Mouse (Mus musculus): ENCODE data around the gene Fam189a1. TPM values are rescaled to one million over a fixed set of nuclear protein-coding genes. Genes with fewer than 3 reads are reported as not detected.

Gene Fam189a1
- polyA plus RNA-seq, 1 experiment from 2014 or later = 5.7 TPM

DNA sequence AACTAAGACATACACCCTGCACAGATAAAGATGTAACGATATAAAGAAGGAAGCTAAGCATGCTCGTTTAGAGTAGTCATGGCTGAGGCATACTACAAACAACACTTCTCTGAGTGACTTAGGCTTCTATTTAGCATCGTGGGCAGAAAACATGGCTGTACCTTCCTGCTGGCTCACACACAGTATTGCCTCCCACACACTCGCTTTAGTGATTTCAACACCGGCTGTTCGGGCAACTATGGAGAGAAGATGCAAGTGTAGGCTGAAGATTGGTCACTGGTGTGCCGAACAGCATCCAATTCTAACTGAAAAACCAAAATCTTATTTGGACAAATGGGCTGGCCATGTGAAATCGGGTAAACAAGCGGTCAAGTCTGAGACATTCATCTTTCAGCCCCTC is 44.7 kb downstream of the Fam189a1 start:
- Histone ChIP-seq H3K4me1 (replicated peaks; ENCODE audit: control insufficient read depth, insufficient read depth, low read length) (no peaks in the 10 kb centered on the region), H3K9ac (replicated peaks; ENCODE audit: low read depth, low read length) (no peak overlapping the region), H3K27ac (ENCODE audit: low read length) (no peak overlapping the region), H3K36me3 (ENCODE audit: control insufficient read depth, insufficient read depth) (no peaks in the 10 kb centered on the region), H3K27me3 (replicated peaks; ENCODE audit: control insufficient read depth, insufficient read depth, low read length) (no peaks in the 10 kb centered on the region), H3K4me3 (replicated peaks; ENCODE audit: low read length) (no peak overlapping the region), H3K9me3 (ENCODE audit: control insufficient read depth, low read length) (no peaks in the 10 kb centered on the region), H3K4me2 (ENCODE audit: low read length) (no peak overlapping the region)
- ATAC-seq = no peak
- WGBS = 88% methylated on average over 9 of the region's 9 CpGs

DNA sequence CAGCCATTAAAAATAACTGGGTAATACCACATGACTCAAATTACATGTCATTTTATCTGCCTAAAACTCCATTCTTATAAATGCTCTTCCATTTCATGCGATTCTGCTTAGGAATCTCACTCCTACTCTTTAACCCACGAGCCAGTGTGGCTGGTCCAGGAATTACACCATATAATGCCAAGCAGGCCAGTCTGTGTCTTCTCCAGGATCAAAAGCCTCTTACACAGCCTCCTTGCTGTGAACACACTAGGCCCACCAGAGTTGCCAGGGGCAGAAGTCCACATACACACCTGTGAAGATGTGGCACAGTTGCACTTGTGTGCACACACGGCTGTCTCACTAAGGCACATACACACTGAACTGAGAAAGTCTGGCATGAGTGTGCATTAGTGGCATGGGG is 50.8 kb downstream of the Fam189a1 start:
- no peak overlapping the region for H3K4me2 ChIP-seq (ENCODE audit: low read length)
- no peak overlapping the region for H3K9ac ChIP-seq (replicated peaks; ENCODE audit: low read depth, low read length)
- no peaks in the 10 kb centered on the region for H3K9me3 ChIP-seq (ENCODE audit: control insufficient read depth, low read length)
- H3K27ac ChIP-seq (ENCODE audit: low read length) = no peak overlapping the region
- no peak overlapping the region for H3K4me3 ChIP-seq (replicated peaks; ENCODE audit: low read length)
- WGBS = 79% methylated on average over 3 of the region's 3 CpGs
- 0 out of 2 replicates have a peak, but pooled peaks have one; percentile 12 for ATAC-seq
- H3K27me3 ChIP-seq (replicated peaks; ENCODE audit: control insufficient read depth, insufficient read depth, low read length) = no peaks in the 10 kb centered on the region
- peaks cover 4% of the 10 kb centered on the region for H3K4me1 ChIP-seq (replicated peaks; ENCODE audit: control insufficient read depth, insufficient read depth, low read length)
- no peaks in the 10 kb centered on the region for H3K36me3 ChIP-seq (ENCODE audit: control insufficient read depth, insufficient read depth)

DNA sequence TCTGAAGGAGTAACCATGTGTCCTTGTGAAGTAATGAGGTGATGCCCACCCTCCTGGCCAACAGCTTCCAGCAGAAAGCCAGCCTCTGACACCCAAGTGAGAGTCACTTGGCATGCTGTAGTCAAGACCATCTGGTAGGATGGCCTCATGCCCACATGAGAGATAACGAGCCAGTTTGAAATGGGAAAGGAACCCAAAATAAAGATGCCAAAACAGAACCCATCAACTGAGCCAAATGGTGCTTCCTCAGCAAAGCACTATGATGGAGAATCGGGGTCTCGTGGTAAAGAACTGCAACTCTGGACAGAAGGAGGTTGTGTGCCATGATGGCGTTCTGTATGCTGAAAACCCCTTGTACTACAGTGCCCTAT is 51.3 kb downstream of the Fam189a1 start:
- H3K27ac ChIP-seq (ENCODE audit: low read length) = no peak overlapping the region; the same call in 1 of the 2 replicates
- WGBS = 60% methylated on average over 4 of the region's 4 CpGs

DNA sequence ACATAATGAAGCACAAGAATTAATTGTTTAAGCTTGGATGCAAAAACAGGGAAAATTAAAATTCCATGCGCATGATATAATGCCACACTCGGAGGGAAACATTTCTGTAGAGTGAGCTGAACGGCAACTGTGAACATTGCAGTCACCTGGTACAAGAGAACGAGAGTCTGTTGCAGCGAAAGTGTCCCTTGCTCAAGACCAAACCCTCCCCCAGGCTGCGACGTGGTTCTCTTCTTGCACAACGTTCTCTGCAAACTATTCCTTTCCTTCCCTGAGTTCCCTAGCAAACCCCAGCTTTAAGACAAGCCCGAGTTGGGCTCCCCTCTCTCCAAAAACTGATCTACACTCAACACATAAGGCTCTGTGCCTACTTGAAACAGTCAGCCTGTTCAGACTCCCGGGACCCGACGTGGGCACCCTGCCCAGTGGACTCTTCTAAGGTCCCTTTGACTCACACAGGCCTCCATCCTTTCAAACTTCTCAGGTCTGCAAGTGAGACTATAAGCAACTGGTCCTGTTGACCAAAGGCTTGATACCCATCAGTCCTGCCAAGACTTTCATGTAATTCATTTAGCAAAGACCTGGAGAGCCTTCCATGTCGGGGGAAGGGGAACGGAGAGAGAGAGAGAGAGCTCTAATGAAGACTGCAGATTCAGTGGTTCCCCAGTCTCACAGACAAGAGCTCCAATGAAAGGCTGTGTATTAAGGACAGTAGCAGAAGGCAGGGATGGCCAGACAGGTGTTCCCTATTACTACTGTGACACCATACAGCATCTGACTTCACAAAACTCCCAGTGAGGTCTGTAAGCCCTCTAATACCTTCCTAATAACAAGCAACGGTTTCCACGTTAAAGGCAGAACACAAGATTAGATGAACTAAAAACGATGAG is 51.9 kb downstream of the Fam189a1 start:
- ATAC-seq = peak; percentile 43; the same call in 1 of the 2 replicates
- H3K4me3 ChIP-seq (replicated peaks; ENCODE audit: low read length) = no peak overlapping the region
- 67% methylated on average over 17 of the region's 17 CpGs for WGBS
- no peak overlapping the region for H3K9ac ChIP-seq (replicated peaks; ENCODE audit: low read depth, low read length)
- H3K4me2 ChIP-seq (ENCODE audit: low read length) = no peak overlapping the region
- peaks cover 4% of the 10 kb centered on the region for H3K4me1 ChIP-seq (replicated peaks; ENCODE audit: control insufficient read depth, insufficient read depth, low read length)
- H3K27ac ChIP-seq (ENCODE audit: low read length) = peak overlapping the region; percentile 28
- H3K9me3 ChIP-seq (ENCODE audit: control insufficient read depth, low read length) = no peaks in the 10 kb centered on the region
- no peaks in the 10 kb centered on the region for H3K27me3 ChIP-seq (replicated peaks; ENCODE audit: control insufficient read depth, insufficient read depth, low read length)
- no peaks in the 10 kb centered on the region for H3K36me3 ChIP-seq (ENCODE audit: control insufficient read depth, insufficient read depth)

More for the DNA sequence above, 51.3 kb downstream of the Fam189a1 start:
- no peaks in the 10 kb centered on the region for H3K27me3 ChIP-seq (replicated peaks; ENCODE audit: control insufficient read depth, insufficient read depth, low read length)
- H3K9ac ChIP-seq (replicated peaks; ENCODE audit: low read depth, low read length) = no peak overlapping the region
- H3K9me3 ChIP-seq (ENCODE audit: control insufficient read depth, low read length) = no peaks in the 10 kb centered on the region
- no peak overlapping the region for H3K4me2 ChIP-seq (ENCODE audit: low read length)
- peak; percentile 76 for ATAC-seq
- H3K4me3 ChIP-seq (replicated peaks; ENCODE audit: low read length) = no peak overlapping the region
- peaks cover 4% of the 10 kb centered on the region for H3K4me1 ChIP-seq (replicated peaks; ENCODE audit: control insufficient read depth, insufficient read depth, low read length)
- no peaks in the 10 kb centered on the region for H3K36me3 ChIP-seq (ENCODE audit: control insufficient read depth, insufficient read depth)

DNA sequence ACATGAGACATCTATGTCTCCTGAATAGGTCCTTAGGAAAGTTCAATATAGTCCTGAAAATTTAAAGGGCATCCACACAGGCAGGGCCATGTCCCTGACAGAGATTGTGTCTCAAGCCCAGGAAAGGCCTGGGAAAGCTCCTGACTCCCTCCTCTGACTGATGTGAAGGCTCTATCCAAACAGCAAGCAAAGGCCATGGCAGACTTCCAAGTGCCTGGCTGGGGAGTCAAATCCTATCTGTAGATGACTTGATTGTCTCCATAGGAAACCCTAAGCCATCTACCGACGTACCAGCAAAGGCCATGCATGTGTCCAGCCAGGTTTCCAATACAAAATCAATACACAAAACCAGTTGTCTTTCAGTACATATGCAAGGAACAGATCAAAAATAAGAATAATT is 54.7 kb downstream of the Fam189a1 start:
- WGBS = 83% methylated on average over 2 of the region's 2 CpGs
- no peak overlapping the region for H3K4me2 ChIP-seq (ENCODE audit: low read length)
- peaks cover 4% of the 10 kb centered on the region for H3K4me1 ChIP-seq (replicated peaks; ENCODE audit: control insufficient read depth, insufficient read depth, low read length)
- no peak for ATAC-seq
- no peak overlapping the region for H3K27ac ChIP-seq (ENCODE audit: low read length)
- no peaks in the 10 kb centered on the region for H3K36me3 ChIP-seq (ENCODE audit: control insufficient read depth, insufficient read depth)
- no peaks in the 10 kb centered on the region for H3K27me3 ChIP-seq (replicated peaks; ENCODE audit: control insufficient read depth, insufficient read depth, low read length)
- H3K9ac ChIP-seq (replicated peaks; ENCODE audit: low read depth, low read length) = no peak overlapping the region
- no peaks in the 10 kb centered on the region for H3K9me3 ChIP-seq (ENCODE audit: control insufficient read depth, low read length)
- H3K4me3 ChIP-seq (replicated peaks; ENCODE audit: low read length) = no peak overlapping the region

DNA sequence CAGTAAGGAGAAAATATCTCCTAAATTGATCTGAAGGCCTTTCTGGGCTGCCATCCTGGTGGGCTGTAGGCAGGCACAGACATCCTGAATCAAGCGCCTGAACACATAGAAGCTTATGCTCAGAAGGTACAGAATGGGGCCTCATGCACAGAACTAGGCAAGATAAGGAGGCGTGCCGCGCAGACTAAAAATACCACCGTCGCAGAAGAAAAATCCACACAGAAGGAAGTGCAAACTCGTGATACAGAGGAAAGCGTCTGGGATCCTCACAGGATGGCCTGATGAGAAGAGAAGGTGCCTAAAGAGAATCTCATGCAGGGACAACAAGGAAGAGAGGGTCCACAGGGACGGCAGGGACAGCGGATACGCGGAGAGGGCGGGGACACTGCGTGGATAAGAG is 58.7 kb downstream of the Fam189a1 start:
- ATAC-seq = no peak
- no peaks in the 10 kb centered on the region for H3K36me3 ChIP-seq (ENCODE audit: control insufficient read depth, insufficient read depth)
- H3K4me1 ChIP-seq (replicated peaks; ENCODE audit: control insufficient read depth, insufficient read depth, low read length) = peaks cover 3% of the 10 kb centered on the region; the same call in 1 of the 2 replicates
- no peaks in the 10 kb centered on the region for H3K9me3 ChIP-seq (ENCODE audit: control insufficient read depth, low read length)
- H3K9ac ChIP-seq (replicated peaks; ENCODE audit: low read depth, low read length) = no peak overlapping the region
- H3K4me2 ChIP-seq (ENCODE audit: low read length) = no peak overlapping the region
- H3K4me3 ChIP-seq (replicated peaks; ENCODE audit: low read length) = no peak overlapping the region
- no peaks in the 10 kb centered on the region for H3K27me3 ChIP-seq (replicated peaks; ENCODE audit: control insufficient read depth, insufficient read depth, low read length)
- 91% methylated on average over 14 of the region's 14 CpGs for WGBS
- H3K27ac ChIP-seq (ENCODE audit: low read length) = no peak overlapping the region

DNA sequence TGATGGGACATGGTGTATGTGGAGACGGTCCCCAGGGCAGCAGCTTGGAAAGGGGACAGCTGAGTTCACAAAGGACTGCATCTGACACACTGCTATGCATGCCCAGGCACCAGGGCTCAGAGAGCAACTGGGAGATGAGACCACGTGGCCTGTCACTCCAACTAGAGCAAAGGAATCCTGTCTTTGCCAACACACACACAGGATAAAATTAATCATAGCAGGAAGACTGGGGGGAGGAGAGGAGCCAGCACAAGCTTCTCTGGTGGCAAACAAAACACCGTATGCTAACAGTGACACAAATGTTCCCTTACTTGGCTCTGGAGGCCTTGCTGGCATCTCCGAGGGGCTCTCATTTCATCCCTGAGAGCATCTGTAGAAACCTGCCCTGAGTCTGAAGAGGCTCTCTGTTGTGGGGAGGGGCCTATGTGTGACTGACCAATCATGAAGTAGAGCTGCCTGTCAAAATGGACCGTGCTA is 60.7 kb downstream of the Fam189a1 start:
- Histone ChIP-seq H3K4me2 (ENCODE audit: low read length) (no peak overlapping the region), H3K36me3 (ENCODE audit: control insufficient read depth, insufficient read depth) (no peaks in the 10 kb centered on the region), H3K9me3 (ENCODE audit: control insufficient read depth, low read length) (no peaks in the 10 kb centered on the region), H3K4me1 (replicated peaks; ENCODE audit: control insufficient read depth, insufficient read depth, low read length) (peaks cover 3% of the 10 kb centered on the region; the same call in 1 of the 2 replicates), H3K9ac (replicated peaks; ENCODE audit: low read depth, low read length) (no peak overlapping the region), H3K27me3 (replicated peaks; ENCODE audit: control insufficient read depth, insufficient read depth, low read length) (no peaks in the 10 kb centered on the region), H3K4me3 (replicated peaks; ENCODE audit: low read length) (no peak overlapping the region), H3K27ac (ENCODE audit: low read length) (no peak overlapping the region)
- ATAC-seq = peak; percentile 75
- WGBS = 46% methylated on average over 5 of the region's 5 CpGs

DNA sequence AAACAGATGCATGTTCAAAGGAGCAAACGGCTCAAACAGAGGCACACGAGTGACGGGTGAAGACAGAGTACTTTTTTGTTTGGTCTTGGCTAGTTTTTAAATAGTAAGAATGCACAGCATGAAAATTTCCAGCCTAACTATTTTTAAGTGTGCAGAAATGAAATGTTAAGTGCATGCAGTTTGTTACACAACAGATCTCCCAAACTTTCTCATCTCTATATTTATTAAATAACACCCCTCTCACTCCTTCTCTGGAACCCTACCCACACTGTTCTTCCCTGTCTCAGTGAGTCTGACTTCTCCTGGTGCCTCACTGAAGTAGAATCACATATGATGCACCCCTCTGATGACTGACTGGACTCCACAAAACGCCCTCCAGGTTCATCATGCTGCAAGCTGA is 63.1 kb downstream of the Fam189a1 start:
- H3K4me3 ChIP-seq (replicated peaks; ENCODE audit: low read length) = no peak overlapping the region
- H3K27me3 ChIP-seq (replicated peaks; ENCODE audit: control insufficient read depth, insufficient read depth, low read length) = no peaks in the 10 kb centered on the region
- WGBS = 77% methylated on average over 4 of the region's 4 CpGs
- H3K4me2 ChIP-seq (ENCODE audit: low read length) = no peak overlapping the region
- no peaks in the 10 kb centered on the region for H3K9me3 ChIP-seq (ENCODE audit: control insufficient read depth, low read length)
- H3K9ac ChIP-seq (replicated peaks; ENCODE audit: low read depth, low read length) = no peak overlapping the region
- ATAC-seq = no peak
- no peak overlapping the region for H3K27ac ChIP-seq (ENCODE audit: low read length)
- H3K4me1 ChIP-seq (replicated peaks; ENCODE audit: control insufficient read depth, insufficient read depth, low read length) = peaks cover 3% of the 10 kb centered on the region; the same call in 1 of the 2 replicates
- no peaks in the 10 kb centered on the region for H3K36me3 ChIP-seq (ENCODE audit: control insufficient read depth, insufficient read depth)

DNA sequence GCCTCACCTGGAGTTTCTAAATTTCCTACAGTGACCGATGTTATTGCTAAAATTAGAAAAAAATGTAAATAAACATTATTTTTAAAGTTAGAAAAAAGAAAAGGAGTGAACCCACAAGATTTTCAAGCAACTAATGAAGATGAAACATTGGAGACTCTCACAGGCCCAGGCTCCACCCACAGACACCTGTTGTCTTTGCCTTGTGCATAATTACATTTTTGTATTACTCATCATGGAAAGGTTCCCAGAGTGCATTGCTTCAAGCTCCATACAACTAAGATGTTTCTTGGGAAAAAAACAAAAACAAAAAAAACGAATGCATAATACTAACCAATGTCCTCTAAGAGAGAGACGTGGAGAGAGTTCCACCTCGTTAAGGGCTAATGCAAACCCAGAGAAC is 64.9 kb downstream of the Fam189a1 start:
- Histone ChIP-seq H3K4me1 (replicated peaks; ENCODE audit: control insufficient read depth, insufficient read depth, low read length) (peaks cover 3% of the 10 kb centered on the region; the same call in 1 of the 2 replicates), H3K4me2 (ENCODE audit: low read length) (no peak overlapping the region)
- 73% methylated on average over 4 of the region's 4 CpGs for WGBS

More for the DNA sequence above, 64.9 kb downstream of the Fam189a1 start:
- Histone ChIP-seq H3K4me3 (replicated peaks; ENCODE audit: low read length) (no peak overlapping the region), H3K9me3 (ENCODE audit: control insufficient read depth, low read length) (no peaks in the 10 kb centered on the region), H3K27me3 (replicated peaks; ENCODE audit: control insufficient read depth, insufficient read depth, low read length) (no peaks in the 10 kb centered on the region), H3K36me3 (ENCODE audit: control insufficient read depth, insufficient read depth) (no peaks in the 10 kb centered on the region), H3K27ac (ENCODE audit: low read length) (no peak overlapping the region), H3K9ac (replicated peaks; ENCODE audit: low read depth, low read length) (no peak overlapping the region)
- ATAC-seq = no peak

Data from forebrain, embryonic 16.5 days (tissue).